Mouse (Mus musculus) embryonic fibroblast, embryonic 13.5 days (primary cell): ENCODE data around the gene Sel1l2.

ENCODE experiments used
- CTCF ChIP-seq: IDR thresholded peaks from 2 replicates; pipeline ENCODE4 v1.5.1; 2011; ENCODE audit warnings: mild to moderate bottlenecking, control low read depth, low read length, moderate library complexity, borderline replicate concordance; ENCODE audit not compliant: insufficient read depth
- POLR2A ChIP-seq: IDR thresholded peaks from 2 replicates; pipeline ENCODE4 v1.6.1; 2011; ENCODE audit warnings: low read depth, mild to moderate bottlenecking, control low read depth, low read length, moderate library complexity

- TF ChIP-seq CTCF (no peak), POLR2A (no peak)
Observed at GRCm38 (mm10) chr2:140330508-140331306, 58.8 kb downstream of the Sel1l2 start.
